Mouse (Mus musculus) frontal cortex, postnatal 10 days (tissue): ENCODE results near the gene Nfib.

Experiments used
- DNase-seq, 2 experiments: peaks; one replicate each; pipeline ENCODE4 v3.0.0; 2022; ENCODE audit warnings: low spot score in 2 of 2, mixed read lengths in 1 of 2

Gene Nfib

DNA sequence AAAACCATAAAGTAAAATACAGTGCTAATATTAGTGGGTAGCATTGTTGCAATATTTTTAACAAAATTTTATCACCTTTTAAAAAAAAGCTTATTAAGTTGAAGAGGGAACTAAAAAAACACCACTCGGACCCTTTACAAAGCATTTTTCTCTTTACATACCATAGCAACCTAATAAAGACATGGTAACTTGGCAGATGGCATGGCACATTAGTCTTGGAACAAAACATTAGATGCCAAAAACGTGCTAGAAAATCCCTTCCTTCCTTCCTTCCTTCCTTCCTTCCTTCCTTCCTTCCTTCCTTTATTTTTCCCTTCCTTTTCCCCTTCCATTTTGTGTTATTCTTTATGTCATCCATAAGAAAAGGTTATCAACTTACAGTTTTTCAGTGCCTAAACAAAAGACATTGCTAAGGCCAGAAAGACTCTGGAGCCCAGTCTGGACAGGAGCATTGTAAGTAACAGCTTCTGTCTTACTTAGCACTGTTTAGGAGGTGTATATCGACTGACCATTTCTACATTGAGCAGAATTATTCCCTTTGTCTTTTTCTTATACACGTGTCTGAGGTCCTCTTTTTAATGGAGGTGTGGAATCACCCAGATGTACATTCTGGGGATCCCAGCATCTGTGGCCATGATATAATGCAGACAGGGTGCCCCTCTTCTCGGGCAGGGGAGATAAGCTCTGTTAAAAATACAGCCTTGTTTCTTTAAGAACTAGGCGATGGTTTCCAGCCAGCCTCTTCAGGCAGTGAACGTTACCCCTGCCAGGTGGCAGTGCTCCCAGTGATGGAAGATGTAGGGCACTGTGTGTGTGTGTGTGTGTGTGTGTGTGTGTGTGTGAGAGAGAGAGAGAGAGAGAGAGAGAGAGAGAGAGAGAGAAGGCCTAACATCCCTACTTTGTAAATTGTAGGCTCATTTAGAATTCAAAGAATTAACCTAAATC lies 113.2 kb downstream of the Nfib start:
- DNase-seq: peak; percentile 44 to 46

- peak in 1 of 2 experiments; percentile 28 for DNase-seq
These were observed 116.1 kb downstream of the Nfib start for GRCm38 (mm10) chr4:82589345-82589890.

DNA sequence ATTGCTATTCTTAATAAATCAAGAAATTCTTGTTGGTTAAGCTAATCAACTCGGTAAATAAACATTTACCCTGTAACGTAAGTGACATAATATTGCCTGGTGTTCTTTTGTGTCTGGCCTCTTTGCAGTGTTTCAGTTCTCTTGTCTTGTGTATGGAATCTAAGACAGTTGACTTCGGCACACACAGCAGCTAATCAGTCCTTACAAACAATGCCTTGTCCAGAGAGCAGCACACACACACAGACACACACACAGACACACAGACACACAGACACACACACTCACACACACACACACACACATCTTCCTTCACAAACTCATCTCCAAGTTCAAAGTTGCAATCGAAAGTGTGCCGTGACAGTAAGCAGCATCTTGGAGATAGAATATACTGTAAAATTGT lies 116.8 kb downstream of the Nfib start:
- no peak for DNase-seq

- no peak for DNase-seq
These were observed 118.2 kb downstream of the Nfib start for GRCm38 (mm10) chr4:82587146-82587870.

DNA sequence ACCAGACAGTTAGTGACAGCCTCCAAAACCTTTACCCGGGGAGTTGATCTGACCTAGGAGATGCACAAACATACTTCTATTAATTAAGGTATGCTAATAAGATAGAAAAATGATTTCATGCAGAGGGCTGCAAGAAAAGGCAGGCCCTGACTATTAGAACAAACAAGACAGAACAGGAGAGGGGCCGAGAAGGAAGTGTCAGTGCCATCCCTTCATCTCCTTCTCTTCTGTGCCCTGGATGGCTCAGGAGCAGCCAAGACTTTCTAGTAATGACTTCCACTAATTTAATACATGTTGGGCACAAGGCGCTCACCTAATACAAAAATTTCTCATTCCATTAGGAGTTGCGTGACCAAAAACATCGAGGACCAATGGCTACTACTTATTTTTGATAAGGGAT lies 118.9 kb downstream of the Nfib start:
- DNase-seq: no peak

GRCm38 (mm10) chr4:82585536-82585935 lies 120.0 kb downstream of the Nfib start:
- no peak for DNase-seq

GRCm38 (mm10) chr4:82585056-82585455 lies 120.5 kb downstream of the Nfib start:
- no peak for DNase-seq

GRCm38 (mm10) chr4:82584548-82584947 lies 121.0 kb downstream of the Nfib start:
- no peak for DNase-seq

GRCm38 (mm10) chr4:82573291-82573605 lies 132.3 kb downstream of the Nfib start:
- DNase-seq: peak in 1 of 2 experiments; percentile 44

- peak in 1 of 2 experiments; percentile 22 for DNase-seq
These were observed 132.9 kb downstream of the Nfib start for GRCm38 (mm10) chr4:82572410-82573290.

GRCm38 (mm10) chr4:82558816-82559215 lies 146.7 kb downstream of the Nfib start:
- DNase-seq: no peak

DNA sequence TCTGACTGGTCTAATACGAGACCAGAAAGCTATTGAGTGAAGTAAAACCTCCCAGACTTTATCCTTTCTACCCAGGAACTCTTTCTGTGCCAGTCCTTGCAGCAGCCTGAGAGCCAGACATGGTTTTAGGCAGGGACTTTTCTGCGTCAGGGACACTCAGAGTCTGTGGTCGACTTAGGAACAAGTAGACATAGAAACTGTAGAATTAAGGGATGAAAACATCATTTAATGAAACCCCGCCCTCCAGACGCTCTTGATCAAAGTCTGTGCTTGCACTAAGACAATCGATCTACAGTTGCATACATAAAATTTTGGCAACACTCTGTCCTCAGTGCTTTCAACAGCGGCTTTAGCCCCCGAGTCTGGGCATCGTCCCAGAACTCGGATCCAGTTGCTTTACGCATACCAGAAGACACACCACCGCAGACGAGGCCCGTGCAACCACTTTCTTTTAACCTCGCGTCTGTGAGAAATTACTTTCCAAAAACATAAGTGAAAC lies 149.8 kb downstream of the Nfib start:
- DNase-seq: no peak

DNA sequence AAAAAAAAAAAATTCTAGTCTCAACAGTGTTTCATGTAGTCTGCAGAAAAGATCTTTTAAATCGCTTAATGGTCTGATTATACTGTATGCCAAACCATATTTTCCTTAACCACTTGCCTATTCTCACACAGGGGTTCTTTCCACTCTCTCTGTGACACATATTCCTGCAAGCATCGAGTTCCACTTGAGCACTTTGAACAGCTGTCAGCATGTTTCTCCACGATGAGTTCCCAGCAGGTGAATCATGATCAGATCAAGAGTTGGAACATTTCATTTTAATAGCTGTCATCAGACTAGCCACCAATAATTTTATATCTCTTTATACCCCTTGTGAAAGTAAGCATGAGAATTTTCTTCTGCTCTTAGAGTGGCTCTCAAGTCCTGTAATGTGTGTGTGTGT lies 151.9 kb downstream of the Nfib start:
- DNase-seq: no peak

DNA sequence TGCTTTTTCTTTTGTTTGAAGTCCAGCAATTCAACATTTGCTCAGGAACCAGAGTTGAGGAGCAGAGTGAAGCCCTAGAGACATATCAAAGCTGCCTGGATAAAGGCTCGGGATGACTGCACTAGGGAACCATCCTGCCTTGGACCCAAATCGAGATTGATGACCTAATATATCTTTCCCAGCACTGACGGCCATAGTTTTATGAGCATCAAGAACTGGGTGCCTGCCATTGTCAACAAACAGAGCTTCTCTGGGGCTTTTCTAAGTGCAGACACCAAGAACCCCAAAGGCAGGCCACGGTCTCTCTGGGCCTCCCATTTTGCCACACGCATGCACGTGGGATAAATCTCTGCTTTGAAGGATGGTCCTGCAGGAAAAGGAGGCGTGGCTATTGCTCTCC lies 153.3 kb downstream of the Nfib start:
- no peak for DNase-seq

DNA sequence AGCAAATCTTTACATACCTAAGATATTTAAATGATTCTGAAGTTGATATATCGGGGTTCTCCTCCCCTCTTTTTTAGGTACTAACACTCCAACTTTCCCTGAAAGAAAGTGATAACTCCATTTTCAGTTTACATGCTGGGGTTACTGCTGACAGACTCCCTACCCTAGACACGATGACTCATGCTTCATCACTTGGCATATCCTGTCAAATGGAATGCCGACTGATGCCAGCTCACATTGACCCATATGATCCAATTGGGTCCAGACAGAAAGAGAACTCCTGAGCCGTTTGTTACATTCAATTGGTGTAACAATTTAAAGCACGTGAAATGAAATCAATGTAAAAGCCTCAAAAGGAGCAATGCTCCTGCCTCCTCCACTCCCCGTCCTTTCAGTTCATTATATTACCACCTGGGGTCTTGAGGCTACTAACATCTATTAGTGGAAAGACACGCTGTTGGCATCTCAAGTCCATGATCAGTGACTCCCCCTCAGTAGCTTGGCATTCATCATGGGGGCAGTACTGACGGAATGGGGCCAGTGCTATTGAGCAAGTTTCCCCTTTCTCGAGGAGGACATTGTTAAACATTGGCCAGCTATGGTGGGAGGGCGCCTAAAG lies 155.7 kb downstream of the Nfib start:
- no peak for DNase-seq

DNA sequence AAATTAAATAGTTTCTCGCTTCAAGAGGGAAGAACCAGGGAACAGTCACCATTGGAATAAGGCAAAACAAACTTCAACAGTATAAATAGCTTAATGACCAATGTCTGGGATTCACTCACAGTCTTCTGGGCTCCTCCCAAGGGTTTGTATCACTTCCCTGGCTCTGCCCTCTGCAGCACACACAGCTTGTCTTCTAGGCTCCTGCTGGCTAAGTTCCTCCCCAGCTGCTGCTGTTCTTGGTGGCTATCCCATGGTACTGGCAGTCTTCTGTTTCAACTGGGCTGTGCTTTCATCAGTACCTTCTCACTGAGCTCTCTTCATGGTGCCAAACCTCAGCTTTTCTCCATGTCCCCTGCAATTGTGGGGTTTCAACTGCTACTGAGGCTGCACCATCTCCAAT lies 157.3 kb downstream of the Nfib start:
- DNase-seq: no peak

DNA sequence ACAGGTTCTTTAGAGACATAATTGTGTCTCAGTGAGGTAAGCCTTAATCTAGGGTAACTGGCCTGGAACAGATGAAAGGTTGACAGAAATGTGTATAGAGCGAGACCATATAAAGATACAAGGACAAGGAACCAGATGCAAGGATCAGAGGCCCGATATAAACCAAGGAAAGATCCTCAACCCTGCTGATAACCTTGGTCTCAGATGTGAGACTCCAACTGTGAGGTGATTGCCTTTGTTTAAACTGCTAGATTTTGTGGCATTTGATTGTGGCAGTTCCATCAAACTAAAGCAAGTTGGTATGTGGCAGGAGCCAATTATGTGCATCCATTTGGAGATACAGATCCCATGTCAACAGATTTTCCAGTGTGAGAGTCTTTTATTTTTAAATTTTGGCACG lies 161.6 kb downstream of the Nfib start:
- DNase-seq: no peak

DNA sequence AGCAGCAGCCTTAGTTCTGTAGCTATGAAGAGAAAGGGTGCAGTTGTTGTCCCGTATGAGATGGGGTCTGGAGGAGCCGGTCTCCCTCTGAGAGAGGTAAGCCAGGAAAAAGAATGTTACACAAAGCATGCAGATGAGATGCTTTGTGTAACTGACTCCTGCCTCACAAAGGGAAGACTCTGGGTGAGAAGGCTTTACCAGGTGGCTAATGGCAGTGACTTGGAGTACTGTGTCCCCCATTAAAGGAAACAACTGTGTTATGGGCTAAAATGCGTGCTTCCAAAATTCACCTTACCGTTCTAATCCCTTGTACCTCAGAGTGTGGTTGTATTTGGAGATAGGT lies 162.2 kb downstream of the Nfib start:
- DNase-seq: no peak

DNA sequence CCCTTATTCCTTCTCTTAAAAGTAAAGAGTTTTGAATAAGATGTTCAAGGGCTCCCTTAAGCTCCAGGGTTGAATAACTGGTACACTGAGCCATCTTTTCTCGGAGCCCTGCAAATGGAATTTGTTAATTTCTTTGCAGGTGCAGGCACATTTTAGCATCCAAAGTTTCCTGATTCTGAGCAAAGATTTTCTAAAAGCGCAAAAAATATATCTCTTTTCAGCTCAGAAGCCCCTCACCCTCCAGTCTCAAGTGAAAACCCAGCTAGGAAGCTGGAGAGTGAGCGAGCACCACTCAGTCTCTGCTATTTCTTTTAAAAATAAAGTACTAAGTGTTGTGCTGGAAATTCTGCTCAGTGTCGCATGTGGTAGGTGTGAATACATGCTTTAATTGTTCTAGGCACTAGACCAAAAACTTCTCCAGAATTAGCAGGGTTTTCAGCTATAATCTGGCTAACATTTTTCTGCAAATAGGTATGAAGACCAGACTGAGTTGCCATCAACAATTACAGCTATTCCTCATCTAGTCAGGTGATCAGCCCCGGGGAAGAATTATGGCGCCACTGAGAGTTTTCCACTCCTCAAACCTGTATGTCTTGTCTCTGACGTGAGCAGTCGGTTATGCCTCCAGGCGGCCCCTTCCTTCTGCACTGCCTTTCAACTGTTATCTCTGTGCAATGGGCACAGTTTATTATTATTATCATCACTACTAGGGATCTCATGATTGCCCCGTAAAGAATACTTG lies 162.7 kb downstream of the Nfib start:
- no peak for DNase-seq

DNA sequence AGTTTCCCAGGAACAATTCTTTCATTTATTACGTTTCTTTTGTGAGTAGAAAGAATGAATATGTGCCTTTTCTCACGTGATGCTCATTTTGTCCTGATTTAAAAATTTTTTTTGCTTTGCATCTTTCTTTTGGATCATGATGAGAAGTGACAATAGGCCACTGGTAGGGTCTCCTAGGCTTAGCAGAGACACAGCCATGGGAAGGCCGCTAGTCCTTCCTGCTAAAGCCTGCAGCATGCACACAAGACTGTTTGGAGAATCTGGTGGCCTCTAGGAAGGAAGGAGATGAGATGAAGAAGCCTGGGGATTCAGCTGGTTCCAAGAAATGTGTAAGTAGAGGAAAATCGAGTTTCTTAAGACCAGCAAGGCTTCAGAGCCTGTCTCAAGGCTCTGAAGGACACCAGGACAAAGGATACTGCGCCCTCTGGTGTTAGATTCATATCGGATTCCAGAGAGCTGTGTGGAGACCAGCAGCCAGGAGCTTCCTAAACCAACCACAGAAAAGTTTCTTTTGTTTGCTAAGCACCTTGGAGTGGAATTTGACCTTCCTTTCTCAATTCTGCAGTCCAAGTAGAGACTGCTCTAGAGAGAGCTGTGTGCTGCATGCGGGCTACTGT lies 163.5 kb downstream of the Nfib start:
- peak; percentile 55 to 70 for DNase-seq
